Mouse (Mus musculus): Measurements from ENCODE around the gene V1rd19.
"Not testable (repeated sequence)": the region's sequence is repeated elsewhere in the genome, so short reads cannot be mapped to it uniquely, and the experiment has no call there.

The V1rd19 gene

GRCm38 (mm10) chr7:24001391-24001790 is at the start of gene V1rd19:
Gene V1rd19, plus strand, starts transcription at chr7:24001691.
- DNase-seq (ENCODE audit: low spot score in 2 of 2), result no peak

- peak; percentile 1 to 2 for DNase-seq (ENCODE audit: low spot score in 2 of 2)
These were observed 33.4 kb upstream of the V1rd19 start for GRCm38 (mm10) chr7:23968044-23968443.

- not testable (repeated sequence) for DNase-seq (ENCODE audit: low spot score in 2 of 2)
These were observed 27.2 kb upstream of the V1rd19 start, which contains the start of gene Vmn1r181 for GRCm38 (mm10) chr7:23974315-23974714. Gene Vmn1r181, plus strand, starts transcription at chr7:23974615.

- no peak for DNase-seq (ENCODE audit: low spot score in 2 of 2)
These were observed 51.3 kb downstream of the V1rd19 start, which contains the start of gene Vmn1r183 for GRCm38 (mm10) chr7:24052660-24053304. Gene Vmn1r183, plus strand, starts transcription at chr7:24053254.
